Mouse (Mus musculus) c-Kit-positive CD71-positive TER-119-positive erythroid progenitor cells, embryonic 14.5 days (primary cell): ENCODE results near the gene Ly6f.

Source experiments
- DNase-seq: peaks from one replicate; pipeline ENCODE4 v3.0.0-alpha.2; 2013; ENCODE audit warnings: low spot score

Ly6f gene

GRCm38 (mm10) chr15:75318584-75318983, 50.4 kb downstream of the Ly6f start:
- DNase-seq = no peak

GRCm38 (mm10) chr15:75320104-75320503, 51.9 kb downstream of the Ly6f start:
- DNase-seq = no peak
